Comparison of ENCODE assay signal across 24 mouse cellular contexts in the genomic region with DNA sequence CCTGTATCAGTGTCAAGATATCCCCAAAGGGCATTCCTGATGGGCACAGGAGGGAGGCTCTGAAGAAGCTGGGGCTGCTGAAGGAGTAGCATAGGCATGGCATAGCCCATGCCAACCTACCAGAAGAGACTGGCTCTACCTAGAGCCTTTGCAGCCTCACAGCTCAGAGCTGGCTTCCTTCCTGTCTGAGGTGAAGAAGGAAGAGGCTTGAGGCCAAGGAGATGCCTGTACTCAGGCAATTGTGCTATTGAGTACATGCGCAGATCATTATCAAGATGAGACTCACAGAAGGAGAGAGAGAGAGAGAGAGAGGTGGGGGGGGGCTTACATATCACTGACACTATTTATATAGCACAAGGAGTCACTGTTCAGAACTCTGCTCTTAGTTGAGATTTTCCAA. TPM values are rescaled to one million over a fixed set of nuclear protein-coding genes. Genes with fewer than 3 reads are reported as not detected.
DNase-seq lines count a peak whose midpoint lies in the region; ATAC-seq and TF ChIP-seq lines count a peak whose summit lies in the region.
"Had no signal": no experiment of that assay in that cellular context is flagged by ENCODE, and none has a peak within 500 bp of the region (broad histone marks: within the 10 kb centered on the region; RNA-seq: fewer than 3 reads in every experiment).

No protein-coding gene starts in this region.

- ATAC-seq in heart, embryonic 13.5 days (ENCODE audit: extremely low read depth, insufficient number of reproducible peaks, low FRiP score, low TSS enrichment) = no peak
- ATAC-seq in liver, postnatal 0 days = no peak
- ATAC-seq: forebrain, embryonic 13.5 days had no signal

- no peak for TF ChIP-seq RAD21 in MEL (IDR thresholded peaks at IDR 0.05; ENCODE audit: low read depth, low read length)

- H3K4me2 ChIP-seq in heart, embryonic 13.5 days = no peak overlapping the region
- H3K4me2 ChIP-seq in liver, postnatal 0 days (ENCODE audit: low read depth, low read length) = no peak overlapping the region
- H3K4me2 ChIP-seq: forebrain, embryonic 13.5 days; neural tube, embryonic 15.5 days had no signal

- TF ChIP-seq POLR2A in MEL (IDR thresholded peaks at IDR 0.05; ENCODE audit: control insufficient read depth in 1 of 2, insufficient read depth in 1 of 2, low read depth in 1 of 2, low read length in 2 of 2, poor library complexity in 1 of 2) = no peak

- H3K4me1 ChIP-seq in heart, embryonic 13.5 days = peaks cover 40% of the 10 kb centered on the region
- H3K4me1 ChIP-seq in MEL (ENCODE audit: control insufficient read depth in 1 of 2, insufficient read depth in 2 of 2, low read length in 2 of 2) = peaks cover 26 to 43% of the 10 kb centered on the region in 2 experiments
- peaks cover 53% of the 10 kb centered on the region for H3K4me1 ChIP-seq in liver, postnatal 0 days (ENCODE audit: insufficient read depth)
- H3K4me1 ChIP-seq: forebrain, embryonic 13.5 days; neural tube, embryonic 15.5 days had no signal

- H3K4me3 ChIP-seq in heart, embryonic 13.5 days = no peak overlapping the region
- H3K4me3 ChIP-seq in MEL (ENCODE audit: control insufficient read depth in 1 of 2, insufficient read depth in 1 of 2, low read depth in 2 of 2, low read length in 2 of 2) = no peak overlapping the region
- no peak overlapping the region for H3K4me3 ChIP-seq in liver, postnatal 0 days (ENCODE audit: low read depth, low read length)
- H3K4me3 ChIP-seq: forebrain, embryonic 13.5 days; layer of hippocampus, adult 2 months; neural tube, embryonic 15.5 days had no signal

- peaks cover 9% of the 10 kb centered on the region; the same call in 1 of the 2 replicates for H3K27me3 ChIP-seq in heart, embryonic 13.5 days (replicated peaks)
- no peaks in the 10 kb centered on the region for H3K27me3 ChIP-seq in MEL (ENCODE audit: control insufficient read depth in 1 of 2, insufficient read depth in 2 of 2, low read length in 2 of 2)
- no peaks in the 10 kb centered on the region for H3K27me3 ChIP-seq in liver, postnatal 0 days (ENCODE audit: insufficient read depth, low read length)
- H3K27me3 ChIP-seq: forebrain, embryonic 13.5 days; neural tube, embryonic 15.5 days had no signal

- no peak for TF ChIP-seq CTCF in MEL (IDR thresholded peaks at IDR 0.05 in 2 of 3, conservative IDR thresholded peaks at IDR 0.05 in 1 of 3; ENCODE audit: control insufficient read depth in 1 of 3, insufficient read depth in 1 of 3, low read depth in 2 of 3, low read length in 3 of 3, poor library complexity in 1 of 3, severe bottlenecking in 1 of 3)
- TF ChIP-seq CTCF in liver, postnatal 0 days (IDR thresholded peaks at IDR 0.05; ENCODE audit: low read depth) = no peak

- intact Hi-C loops in heart, postnatal 25 days (cut with DNase I) = no loop called here

- H3K36me3 ChIP-seq in heart, embryonic 13.5 days = no peaks in the 10 kb centered on the region
- H3K36me3 ChIP-seq in MEL (ENCODE audit: control insufficient read depth in 1 of 2, insufficient read depth in 2 of 2, low read length in 2 of 2) = peaks cover 0 to 37% of the 10 kb centered on the region in 2 experiments; a peak in 2 of 4 replicates
- H3K36me3 ChIP-seq in liver, postnatal 0 days (replicated peaks; ENCODE audit: insufficient read depth, low read length) = peaks cover 17% of the 10 kb centered on the region
- H3K36me3 ChIP-seq: neural tube, embryonic 15.5 days had no signal

- 0 out of 4 replicates have a peak, but pooled peaks of 1 of the 2 experiments have one; percentile 7 for TF ChIP-seq EP300 in MEL (IDR thresholded peaks at IDR 0.05; ENCODE audit: low read depth in 1 of 2, low read length in 2 of 2)
- TF ChIP-seq EP300 in liver, postnatal 0 days (IDR thresholded peaks at IDR 0.05; ENCODE audit: low read depth) = no peak

- no peak for DNase-seq in heart, postnatal 25 days (ENCODE audit: low spot score)
- DNase-seq in 416B (ENCODE audit: low read depth) (peak; percentile 69), MEL (ENCODE audit: low read depth, low spot score) (peak; percentile 47)
- DNase-seq in liver, postnatal 0 days = peak; percentile 11
- no peak for DNase-seq in urinary bladder, postnatal 25 days (ENCODE audit: low spot score)
- DNase-seq in right cerebral cortex, postnatal 10 days (ENCODE audit: low spot score in 2 of 2) = no peak
- DNase-seq in B cell, adult 2 months = no peak
- DNase-seq: adrenal gland, postnatal 10 days; cerebellum, adult 11-12 months; cerebellum, postnatal 25 days; kidney, adult 11 months; kidney, postnatal 10 days; left cerebral cortex, postnatal 4 days; lung, adult 18-20 months; right cerebral cortex, postnatal 4 days had no signal

- 76% methylated on average over 1 of the region's 1 CpGs for WGBS in heart, embryonic 13.5 days
- 53% methylated on average over 1 of the region's 1 CpGs for WGBS in liver, postnatal 0 days (ENCODE audit: insufficient replicate concordance)

- peak overlapping the region; percentile 19; the same call in 1 of the 2 replicates for H3K9ac ChIP-seq in heart, embryonic 13.5 days
- H3K9ac ChIP-seq in MEL (ENCODE audit: control insufficient read depth, low read depth, low read length, poor library complexity, severe bottlenecking) = no peak overlapping the region
- H3K9ac ChIP-seq in liver, postnatal 0 days (replicated peaks) = 0 out of 2 replicates have a peak overlapping the region, but pooled peaks have one; percentile 11
- H3K9ac ChIP-seq: forebrain, embryonic 13.5 days; neural tube, embryonic 15.5 days had no signal

- H3K27ac ChIP-seq in heart, embryonic 13.5 days (replicated peaks) = no peak overlapping the region
- H3K27ac ChIP-seq in MEL (ENCODE audit: control insufficient read depth, low read depth, low read length) = no peak overlapping the region
- peak overlapping the region; percentile 99; the same call in 1 of the 2 replicates for H3K27ac ChIP-seq in liver, postnatal 0 days (ENCODE audit: low read depth)
- H3K27ac ChIP-seq: forebrain, embryonic 13.5 days; layer of hippocampus, adult 2 months; neural tube, embryonic 15.5 days had no signal

- H3K79me2 ChIP-seq in MEL (ENCODE audit: control insufficient read depth, insufficient read depth, low read length, poor library complexity) = peaks cover 4% of the 10 kb centered on the region

- no peaks in the 10 kb centered on the region for H3K9me3 ChIP-seq in heart, embryonic 13.5 days
- H3K9me3 ChIP-seq in MEL (replicated peaks; ENCODE audit: insufficient read depth, low read length) = no peaks in the 10 kb centered on the region
- no peaks in the 10 kb centered on the region for H3K9me3 ChIP-seq in liver, postnatal 0 days (ENCODE audit: low read length)
- H3K9me3 ChIP-seq: forebrain, embryonic 13.5 days; neural tube, embryonic 15.5 days had no signal

TF ChIP-seq in MEL, 35 proteins besides CTCF, POLR2A, EP300 and RAD21 (continues in another document):
- TF ChIP-seq ELF1 (IDR thresholded peaks at IDR 0.05; ENCODE audit: low read depth, low read length) = 0 out of 2 replicates have a peak, but pooled peaks have one; percentile 18
- TF ChIP-seq POLR2AphosphoS2 (IDR thresholded peaks at IDR 0.05; ENCODE audit: low read length) = no peak
- TF ChIP-seq UBTF (IDR thresholded peaks at IDR 0.05; ENCODE audit: borderline replicate concordance, insufficient read depth, low read depth, low read length) = no peak
- TF ChIP-seq MYB (IDR thresholded peaks at IDR 0.05; ENCODE audit: low read depth, low read length) = no peak
- no peak for TF ChIP-seq MYC (IDR thresholded peaks at IDR 0.05; ENCODE audit: low read depth, low read length)
- no peak for TF ChIP-seq CHD2 (IDR thresholded peaks at IDR 0.05; ENCODE audit: low read length)
- no peak for TF ChIP-seq USF2 (IDR thresholded peaks at IDR 0.05; ENCODE audit: borderline replicate concordance in 1 of 2, insufficient read depth in 1 of 2, low read depth in 1 of 2, low read length in 2 of 2)

RNA-seq across cellular contexts. Expression of gene AA986860, which starts 12.0 kb away (rescaled TPM):
- polyA plus RNA-seq in heart, embryonic 13.5 days (2015; fragmentation: Nextera tagmentation; extraction: Ambion mirVana) = 1.0 TPM in 2 replicates
- under 1 TPM; 0.31 to 0.64 TPM for total RNA-seq in heart, postnatal 25 days (2021)
- total RNA-seq in MEL (2012; rRNA removed) = 0.31 and 0.39 TPM in 2 replicates
- under 1 TPM in 1 of 2 experiments, not detected in 1; 0.58 TPM for polyA plus RNA-seq in MEL (2012; ENCODE audit: insufficient read depth in 1 of 2, insufficient read length in 2 of 2, low read depth in 1 of 2, low replicate concordance in 2 of 2, missing spikeins in 1 of 2)
- polyA plus RNA-seq in liver, postnatal 0 days (2015; fragmentation: Nextera tagmentation; extraction: Ambion mirVana) = 1.1 and 1.4 TPM in 2 replicates

RNA-seq across cellular contexts. Expression of gene Pfkfb2, which starts 14.7 kb away (rescaled TPM):
- 5.3 and 6.7 TPM in 2 replicates for polyA plus RNA-seq in heart, embryonic 13.5 days (2015; fragmentation: Nextera tagmentation; extraction: Ambion mirVana)
- total RNA-seq in heart, postnatal 25 days (2021) = 10 to 100 TPM; 64.4 to 69.2 TPM
- total RNA-seq in MEL (2012; rRNA removed) = 11.3 and 13.6 TPM in 2 replicates
- polyA plus RNA-seq in MEL (2012; ENCODE audit: insufficient read depth in 1 of 2, insufficient read length in 2 of 2, low read depth in 1 of 2, low replicate concordance in 2 of 2, missing spikeins in 1 of 2) = 10 to 100 TPM in 1 of 2 experiments, not detected in 1; 13.9 TPM
- polyA plus RNA-seq in liver, postnatal 0 days (2015; fragmentation: Nextera tagmentation; extraction: Ambion mirVana) = 2.0 and 2.6 TPM in 2 replicates

RNA-seq across cellular contexts. Expression of gene Yod1, which starts 26.6 kb away (rescaled TPM):
- polyA plus RNA-seq in heart, embryonic 13.5 days (2015; fragmentation: Nextera tagmentation; extraction: Ambion mirVana) = 9.4 and 10.1 TPM in 2 replicates
- total RNA-seq in heart, postnatal 25 days (2021) = 1 to 10 TPM; 4.6 to 5.8 TPM
- total RNA-seq in MEL (2012; rRNA removed) = 7.1 and 8.6 TPM in 2 replicates
- polyA plus RNA-seq in MEL (2012; ENCODE audit: insufficient read depth in 1 of 2, insufficient read length in 2 of 2, low read depth in 1 of 2, low replicate concordance in 2 of 2, missing spikeins in 1 of 2) = 1 to 10 TPM in 1 of 2 experiments, not detected in 1; 6.1 TPM
- 17.3 and 20.3 TPM in 2 replicates for polyA plus RNA-seq in liver, postnatal 0 days (2015; fragmentation: Nextera tagmentation; extraction: Ambion mirVana)

RNA-seq across cellular contexts. Expression of gene Gm29427, which starts 28.2 kb away (rescaled TPM):
- polyA plus RNA-seq in heart, embryonic 13.5 days (2015; fragmentation: Nextera tagmentation; extraction: Ambion mirVana) = 0.11 TPM in 1 of 2 replicates, not detected in the other
- total RNA-seq in heart, postnatal 25 days (2021) = under 1 TPM in 1 of 2 experiments, not detected in 1; 0.23 TPM
- total RNA-seq in MEL (2012; rRNA removed) = not detected in 2 replicates
- polyA plus RNA-seq in MEL (2012; ENCODE audit: insufficient read depth in 1 of 2, insufficient read length in 2 of 2, low read depth in 1 of 2, low replicate concordance in 2 of 2, missing spikeins in 1 of 2) = not detected
- polyA plus RNA-seq in liver, postnatal 0 days (2015; fragmentation: Nextera tagmentation; extraction: Ambion mirVana) = 0.07 TPM in 1 of 2 replicates, not detected in the other
- total RNA-seq: adrenal gland, postnatal 10 days; gastrocnemius, postnatal 4 days; layer of hippocampus, adult 2 months; left cerebral cortex, adult 18-20 months; left cerebral cortex, postnatal 4 days had no signal
- polyA plus RNA-seq: C2C12; forebrain, embryonic 13.5 days; heart, embryonic 14.5 days; hindbrain, embryonic 11.5 days; neural tube, embryonic 15.5 days had no signal

RNA-seq across cellular contexts. Expression of gene Fcamr, which starts 56.9 kb away (rescaled TPM):
- 0.10 TPM in 1 of 2 replicates, not detected in the other for polyA plus RNA-seq in heart, embryonic 13.5 days (2015; fragmentation: Nextera tagmentation; extraction: Ambion mirVana)
- total RNA-seq in heart, postnatal 25 days (2021) = under 1 TPM; 0.48 to 0.70 TPM
- not detected in 2 replicates for total RNA-seq in MEL (2012; rRNA removed)
- not detected for polyA plus RNA-seq in MEL (2012; ENCODE audit: insufficient read depth in 1 of 2, insufficient read length in 2 of 2, low read depth in 1 of 2, low replicate concordance in 2 of 2, missing spikeins in 1 of 2)
- polyA plus RNA-seq in liver, postnatal 0 days (2015; fragmentation: Nextera tagmentation; extraction: Ambion mirVana) = not detected in 2 replicates
- total RNA-seq: gastrocnemius, postnatal 4 days; layer of hippocampus, adult 2 months; left cerebral cortex, adult 18-20 months; left cerebral cortex, postnatal 4 days had no signal
- polyA plus RNA-seq: C2C12; forebrain, embryonic 13.5 days; hindbrain, embryonic 11.5 days; neural tube, embryonic 15.5 days had no signal

Comparison
In these comparisons a context has a peak if more than half of its experiments do, and no peak if none do; other contexts are left out.
1. DNase-seq: peak in 416B (single experiment), MEL (single experiment) and liver, postnatal 0 days (single experiment); none in heart, postnatal 25 days (single experiment), urinary bladder, postnatal 25 days (single experiment), right cerebral cortex, postnatal 10 days (0 of 2) and B cell, adult 2 months (0 of 2).